Mouse (Mus musculus): ENCODE results near the gene Mgp.

The Mgp gene

GRCm38 (mm10) chr6:136848971-136849370 is 26.7 kb downstream of the Mgp start:
- no peak for DNase-seq

- no peak for DNase-seq
These were observed 27.2 kb downstream of the Mgp start for GRCm38 (mm10) chr6:136848399-136848798.

GRCm38 (mm10) chr6:136847790-136848189 is 27.8 kb downstream of the Mgp start:
- peak; percentile 65 for DNase-seq

- DNase-seq: no peak
These were observed 28.4 kb downstream of the Mgp start for GRCm38 (mm10) chr6:136847267-136847666.

GRCm38 (mm10) chr6:136845706-136846480 is 29.7 kb downstream of the Mgp start:
- no peak for DNase-seq

- DNase-seq: no peak
These were observed 30.7 kb downstream of the Mgp start for GRCm38 (mm10) chr6:136844903-136845302.

GRCm38 (mm10) chr6:136837323-136837722 is 38.3 kb downstream of the Mgp start:
- no peak for DNase-seq

GRCm38 (mm10) chr6:136835352-136835751 is 40.3 kb downstream of the Mgp start, which contains the start of gene Smco3:
Gene Smco3, minus strand, starts transcription at chr6:136835452.
- no peak for DNase-seq

GRCm38 (mm10) chr6:136831712-136832111 is 43.9 kb downstream of the Mgp start:
- DNase-seq: no peak

GRCm38 (mm10) chr6:136828681-136829080 is 46.9 kb downstream of the Mgp start:
- DNase-seq: no peak

- peak; percentile 96 for DNase-seq
These were observed 47.6 kb downstream of the Mgp start, which contains the start of gene Wbp11 for GRCm38 (mm10) chr6:136827881-136828561. Gene Wbp11, minus strand, starts transcription at chr6:136828233.

GRCm38 (mm10) chr6:136827516-136827880 is 48.1 kb downstream of the Mgp start, which contains the start of gene BC049715:
Gene BC049715, plus strand, starts transcription at chr6:136827626.
- DNase-seq: no peak

GRCm38 (mm10) chr6:136827116-136827515 is 48.5 kb downstream of the Mgp start:
- no peak for DNase-seq

GRCm38 (mm10) chr6:136824987-136825386 is 50.6 kb downstream of the Mgp start:
- no peak for DNase-seq

All from kidney, adult 18-20 months (tissue).